Mouse (Mus musculus) spleen, adult 12 weeks (tissue): ENCODE data around the gene Tnfsf9.

ENCODE experiments used
- DNase-seq: peaks from one replicate; pipeline ENCODE4 v3.0.0; 2022; ENCODE audit warnings: low spot score

The Tnfsf9 gene

GRCm38 (mm10) chr17:57105181-57106034 is at the start of gene Tnfsf9:
Tnfsf9 (plus strand) TSS chr17:57105325.
- DNase-seq = no peak

DNA sequence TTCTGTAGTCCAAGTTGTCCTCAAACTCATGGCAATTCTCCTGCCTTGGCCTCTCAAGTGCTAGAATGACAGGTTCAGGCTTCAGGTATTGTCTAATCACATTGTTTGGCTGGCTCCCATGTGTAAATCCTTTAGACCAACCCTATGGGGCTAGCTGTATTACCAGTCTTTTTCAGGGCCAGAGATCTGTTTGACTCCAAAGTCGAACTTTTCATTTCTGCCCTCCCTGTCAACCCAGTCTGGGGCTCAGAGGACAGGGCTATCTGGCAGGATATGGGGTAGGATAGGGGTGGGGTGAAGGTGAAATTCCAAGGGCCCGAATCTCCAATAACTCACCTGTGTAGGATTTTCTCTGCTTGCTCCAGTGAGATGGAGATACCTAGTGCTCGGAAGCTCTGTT is 48.9 kb upstream of the Tnfsf9 start:
- no peak for DNase-seq

DNA sequence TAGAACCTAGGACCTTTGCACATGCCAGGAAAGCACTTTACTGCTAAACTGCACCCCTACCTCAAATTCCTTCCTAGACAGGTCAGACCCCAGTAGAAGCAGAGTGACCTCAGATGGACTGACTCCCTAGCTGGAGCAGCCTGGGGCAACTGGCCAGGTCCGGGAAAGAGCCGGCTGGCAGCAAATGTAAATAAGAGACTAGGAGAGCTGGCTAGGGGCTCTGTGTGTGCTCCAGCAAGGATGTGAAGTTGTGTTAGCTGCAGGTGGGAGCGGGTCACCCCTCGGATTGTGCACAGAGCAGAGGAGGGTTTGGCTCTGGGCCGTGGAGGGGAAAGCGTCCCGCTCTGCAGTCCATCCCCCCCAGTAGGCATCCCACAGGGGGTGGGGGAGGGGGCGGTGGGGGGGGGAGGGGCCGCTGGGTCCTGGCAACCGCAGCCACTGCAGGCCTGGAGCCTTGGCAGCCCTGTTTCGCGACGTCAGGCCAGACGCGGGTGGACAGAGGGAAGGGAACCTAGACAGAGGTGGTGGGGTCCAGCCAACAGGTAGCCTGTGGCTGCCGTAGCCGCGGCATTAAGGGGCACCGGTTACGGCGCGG is 46.1 kb upstream of the Tnfsf9 start, which contains the start of gene Crb3:
Gene Crb3 (plus strand): TSS at position 215 of the 595 bp plus-strand sequence.
- no peak for DNase-seq

DNA sequence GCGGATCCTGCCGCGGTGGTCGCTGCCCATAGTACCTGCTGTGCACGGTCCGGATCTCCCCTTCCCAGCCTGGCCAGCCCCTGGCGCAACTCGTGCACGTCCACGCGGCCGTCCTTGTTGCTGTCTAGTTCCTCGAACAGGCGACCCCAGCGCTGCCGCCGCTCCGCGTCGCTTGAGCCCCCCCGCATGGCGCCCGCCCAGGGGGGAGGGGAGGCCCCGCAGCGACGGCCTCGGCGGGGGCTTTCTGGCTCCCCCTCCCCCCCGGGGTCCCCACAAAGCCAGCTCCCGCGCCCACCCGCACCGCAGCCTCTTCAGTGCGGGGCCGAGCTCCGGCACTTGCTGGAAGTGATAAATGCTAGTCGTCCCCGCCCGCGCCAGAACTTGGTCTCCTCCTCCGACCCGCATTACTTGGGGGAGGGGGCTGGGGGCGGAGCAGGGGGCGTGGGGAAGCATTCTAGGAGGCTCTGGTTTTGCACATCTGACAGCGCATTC is 45.6 kb upstream of the Tnfsf9 start, which contains the start of gene Slc25a23:
Gene Slc25a23 (minus strand): TSS at position 378 of the 492 bp plus-strand sequence.
- DNase-seq = no peak

DNA sequence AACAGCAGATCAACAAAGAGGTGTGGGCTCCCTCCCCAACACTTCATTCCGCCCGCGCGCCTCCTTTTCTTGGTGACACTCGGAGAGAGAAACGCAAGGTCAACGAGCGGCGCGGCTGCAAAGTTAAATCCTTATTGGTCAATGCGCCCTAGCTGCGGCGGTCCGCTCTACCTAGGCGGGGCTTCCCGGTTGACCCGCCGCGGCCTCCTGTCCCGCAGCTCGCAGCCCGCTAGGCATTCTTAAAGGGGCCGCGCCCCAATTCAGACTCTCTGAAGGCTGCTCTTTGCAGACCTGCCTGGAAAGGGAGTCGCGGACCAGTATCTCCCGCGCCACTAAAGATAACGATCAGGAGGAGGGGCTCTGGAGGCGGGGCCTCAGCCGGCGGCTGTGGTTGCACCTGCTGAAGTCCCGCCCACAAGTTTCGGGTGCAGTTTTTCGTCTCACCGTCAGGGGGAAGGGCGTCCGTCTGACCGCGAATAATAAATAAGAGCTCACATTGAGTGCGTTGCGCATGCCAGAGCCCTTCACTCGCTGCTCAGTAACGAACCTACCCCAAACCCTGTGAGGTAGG is 44.8 kb upstream of the Tnfsf9 start:
- DNase-seq = peak; percentile 88

DNA sequence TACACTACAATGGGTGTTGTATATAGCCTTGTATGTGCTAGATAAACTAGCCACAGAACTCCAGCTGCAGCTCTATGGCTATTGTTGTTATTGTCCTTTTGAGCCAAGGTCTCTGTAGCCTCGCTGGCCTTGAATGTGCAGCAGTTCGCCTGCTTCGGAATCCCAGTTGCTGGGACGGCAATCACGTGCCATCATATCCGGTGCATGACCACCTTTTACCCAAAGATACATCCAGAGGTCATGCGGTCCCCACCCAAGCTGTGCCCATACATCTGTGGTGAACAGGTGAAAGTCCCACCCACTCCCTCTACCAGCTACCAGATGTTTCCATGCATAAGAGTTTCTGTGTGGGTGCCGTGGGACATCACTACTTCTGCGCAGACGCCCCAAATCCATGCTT is 44.1 kb upstream of the Tnfsf9 start:
- no peak for DNase-seq

GRCm38 (mm10) chr17:57062011-57062521 is 43.1 kb upstream of the Tnfsf9 start:
- no peak for DNase-seq

DNA sequence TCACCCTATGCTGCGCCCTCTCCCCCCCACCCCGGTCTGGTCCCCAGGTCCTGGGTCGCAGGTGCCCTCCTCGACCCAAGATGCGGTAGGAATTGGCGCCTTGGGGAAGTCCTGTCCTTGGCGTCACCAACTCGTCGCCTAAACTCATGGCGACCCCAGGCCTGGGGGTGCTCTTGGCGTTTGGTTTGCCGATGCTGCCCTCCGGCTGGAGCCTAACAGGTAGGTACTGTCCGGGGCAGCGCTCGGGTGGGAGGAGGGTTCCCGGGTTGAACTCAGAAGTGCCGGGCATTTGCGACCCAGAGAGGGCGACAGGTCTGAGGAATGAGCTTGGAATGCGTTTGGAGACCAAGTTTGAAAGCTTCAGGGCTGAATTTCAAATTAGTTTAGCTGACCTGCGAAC is 42.6 kb upstream of the Tnfsf9 start:
- DNase-seq = no peak

DNA sequence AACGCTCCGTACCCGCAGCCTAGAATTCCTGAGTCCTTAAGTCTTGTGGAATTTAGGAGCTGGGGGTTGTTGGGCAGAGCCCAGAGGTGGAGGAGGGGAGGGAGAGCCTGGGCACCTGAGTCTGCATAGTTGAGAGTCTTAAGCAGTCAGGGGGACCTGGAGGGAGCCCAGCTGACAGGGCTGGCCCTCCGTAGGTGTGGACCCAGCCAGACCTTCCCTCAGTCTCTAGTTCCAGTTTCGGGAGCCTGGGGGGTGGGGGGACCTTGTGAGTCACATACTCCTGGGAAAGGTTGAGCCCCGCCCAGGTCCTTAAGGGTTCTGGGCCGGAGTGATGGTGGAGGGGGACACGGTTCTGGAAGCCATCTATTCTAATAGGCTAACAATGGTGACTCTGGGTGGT is 42.1 kb upstream of the Tnfsf9 start:
- DNase-seq = no peak

DNA sequence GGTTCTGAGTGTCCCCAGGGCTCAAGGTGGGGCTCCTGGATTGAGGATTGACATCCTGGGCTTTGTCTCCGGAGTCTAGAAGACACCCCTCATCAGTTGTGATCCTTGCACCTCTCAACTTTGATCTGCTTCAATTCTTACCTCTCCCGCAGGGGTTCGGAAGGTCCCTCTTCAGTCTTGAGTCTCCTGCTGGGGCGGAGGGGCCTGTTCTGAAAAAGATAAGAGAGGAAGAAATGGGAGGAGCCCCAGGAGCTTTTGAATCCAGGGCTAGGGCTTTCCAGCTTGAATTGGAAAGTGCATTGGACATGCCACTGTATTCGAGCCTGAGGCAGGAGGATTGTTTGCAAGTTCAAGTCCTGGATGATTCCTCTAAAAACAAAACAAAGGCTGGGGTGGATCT is 38.2 kb upstream of the Tnfsf9 start:
- DNase-seq = no peak

DNA sequence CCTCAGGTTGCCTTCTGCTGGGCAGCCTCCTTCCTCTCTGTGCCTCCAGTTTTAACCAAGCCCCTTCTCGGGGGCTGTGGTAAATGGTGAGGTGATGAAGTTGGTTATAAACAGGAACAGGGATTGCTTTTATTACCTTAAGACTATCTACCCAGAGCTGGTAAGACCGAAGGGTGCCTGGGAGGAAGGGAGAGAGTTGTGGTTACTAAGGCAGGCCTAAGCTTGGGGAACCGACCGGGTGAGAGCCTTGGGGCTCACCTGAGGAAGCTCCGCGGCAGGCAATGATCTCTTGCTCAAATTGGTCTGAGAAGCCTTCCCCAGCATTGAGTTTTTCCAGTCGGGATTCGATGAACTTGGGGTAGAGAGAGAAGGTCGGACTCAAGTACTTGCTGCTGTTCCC is 34.9 kb upstream of the Tnfsf9 start:
- no peak for DNase-seq

GRCm38 (mm10) chr17:57070699-57071098 is 34.4 kb upstream of the Tnfsf9 start:
- DNase-seq = no peak

DNA sequence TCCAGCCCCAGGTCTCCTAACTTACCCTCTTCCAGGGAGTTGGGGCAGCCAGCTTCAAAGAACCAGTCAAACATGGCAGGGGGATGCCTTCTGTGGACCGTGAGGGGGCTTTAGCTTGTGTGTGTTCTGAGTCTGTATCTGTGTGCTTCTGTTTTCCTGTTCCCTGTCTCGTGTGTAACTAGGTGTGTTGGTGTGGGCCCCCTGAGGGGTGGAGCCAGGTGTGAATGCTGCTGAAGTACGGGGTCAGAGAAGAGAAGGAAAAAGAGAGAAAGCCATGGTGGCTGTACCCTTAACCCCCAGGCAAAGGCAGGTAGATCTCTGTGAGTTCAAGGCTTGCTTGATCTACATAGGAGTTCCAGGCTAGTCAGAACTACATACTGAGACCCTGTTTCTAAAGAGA is 28.2 kb upstream of the Tnfsf9 start:
- DNase-seq = no peak

- DNase-seq = peak; percentile 23
Measured at GRCm38 (mm10) chr17:57078336-57078735, 26.8 kb upstream of the Tnfsf9 start, which contains the start of gene Dennd1c. Dennd1c (minus strand) TSS chr17:57078514.

GRCm38 (mm10) chr17:57079919-57080318 is 25.2 kb upstream of the Tnfsf9 start:
- no peak for DNase-seq

GRCm38 (mm10) chr17:57081234-57081842 is 23.8 kb upstream of the Tnfsf9 start:
- no peak for DNase-seq

DNA sequence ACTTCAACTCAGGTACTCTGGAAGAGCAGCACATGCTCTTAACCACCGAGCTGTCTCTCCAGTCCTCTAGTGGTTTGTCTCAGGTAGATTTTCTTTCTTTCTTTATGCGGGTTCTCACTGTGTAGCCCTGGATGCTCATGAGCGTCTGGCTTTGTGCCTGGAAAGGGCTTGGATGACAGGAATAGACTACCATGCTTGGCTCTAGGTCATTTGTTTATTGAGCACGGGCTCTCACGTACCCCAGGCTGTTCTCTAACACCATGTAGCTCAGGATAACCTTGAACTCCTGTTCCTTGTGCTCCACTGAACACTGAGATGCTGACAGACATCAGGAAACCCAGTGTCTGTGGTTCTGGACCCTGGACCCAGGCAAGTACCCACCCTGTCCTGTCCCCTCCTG is 22.6 kb upstream of the Tnfsf9 start:
- DNase-seq = no peak

- no peak for DNase-seq
Measured at GRCm38 (mm10) chr17:57085970-57086757, 19.0 kb upstream of the Tnfsf9 start.

GRCm38 (mm10) chr17:57087049-57087832 is 17.9 kb upstream of the Tnfsf9 start, which contains the start of gene Tubb4a:
Tubb4a (minus strand) TSS chr17:57087782.
- no peak for DNase-seq

GRCm38 (mm10) chr17:57094222-57094621 is 10.9 kb upstream of the Tnfsf9 start:
- DNase-seq = no peak
